Mouse (Mus musculus) heart, adult 2 months (tissue): ENCODE data around the gene Clrn3. TPM values are rescaled to one million over a fixed set of nuclear protein-coding genes. Genes with fewer than 3 reads are reported as not detected.

Experiments used
- DNase-seq, 2 experiments: peaks; one replicate each; pipeline ENCODE4 v3.0.0; 2021
- H3K27ac ChIP-seq: fragments of 200-600 bp; 2 replicates; pipeline ENCODE4 v1.8.1; 2022
- H3K27me3 ChIP-seq: fragments of 200-500 bp; 2 replicates; pipeline ENCODE4 v1.6.1; 2012; ENCODE audit warnings: mild to moderate bottlenecking, low read length, inconsistent platforms, mixed read lengths; ENCODE audit not compliant: control insufficient read depth, insufficient read depth
- H3K36me3 ChIP-seq: fragments of 200-500 bp; 2 replicates; pipeline ENCODE4 v1.6.1; 2012; ENCODE audit warnings: low read length, inconsistent platforms; ENCODE audit not compliant: control insufficient read depth, insufficient read depth
- H3K4me1 ChIP-seq: fragments of 200-500 bp; 2 replicates; pipeline ENCODE4 v1.6.1; 2011; ENCODE audit warnings: low read length; ENCODE audit not compliant: control insufficient read depth, insufficient read depth
- H3K4me3 ChIP-seq: fragments of 200-600 bp; 2 replicates; pipeline ENCODE4 v1.8.1; 2022
- H3K79me2 ChIP-seq: fragments of 200-500 bp; replicated peaks from 2 replicates; pipeline ENCODE4 v1.6.1; 2012; ENCODE audit warnings: mild to moderate bottlenecking, inconsistent platforms, low read length, moderate library complexity, mixed read lengths; ENCODE audit not compliant: control insufficient read depth, insufficient read depth
- H3K9ac ChIP-seq: fragments of 200-500 bp; 2 replicates; pipeline ENCODE4 v1.6.1; 2012; ENCODE audit warnings: low read depth, mild to moderate bottlenecking, control low read depth, inconsistent platforms, low read length, mixed read lengths
- CTCF ChIP-seq: fragments of 200-600 bp; IDR thresholded peaks from 2 replicates; pipeline ENCODE4 v1.8.1; 2022; ENCODE audit warnings: antibody characterized with exemption, mild to moderate bottlenecking, moderate library complexity
- EP300 ChIP-seq: fragments of 200-500 bp; IDR thresholded peaks from 2 replicates; pipeline ENCODE4 v1.6.1; 2011; ENCODE audit warnings: low read depth, low read length, control low read depth; ENCODE audit not compliant: insufficient read depth
- POLR2A ChIP-seq: fragments of 200-500 bp; IDR thresholded peaks from 2 replicates; pipeline ENCODE4 v1.6.1; 2011; ENCODE audit warnings: mild to moderate bottlenecking, low read depth, low read length, control low read depth; ENCODE audit not compliant: insufficient read depth
- WGBS: fragments of 180-500 bp; shearing (Covaris S2); methylation state at CpG from one replicate; pipeline ENCODE4 v1.1.7; 2018; 5-methylcytosine and 5-hydroxymethylcytosine counted together
- intact Hi-C: fragments of 180-260 bp; cut with DNase I; formaldehyde crosslinking; loops from one replicate; pipeline ENCODE4 v1.15.1; 2025
- polyA plus RNA-seq: library from polyadenylated mRNA; depleted of rRNA; stranded (reverse); fragments of >200 nt; gene quantifications from 2 replicates; pipeline ENCODE4 v1.2.3, GENCODE M21; 2012
- total RNA-seq, 2 experiments: library from RNA; stranded (reverse); gene quantifications; 2 replicates each; pipeline ENCODE4 v1.2.3; 2021

Clrn3 gene
- total and polyA plus RNA-seq, 3 experiments = not detected

DNA sequence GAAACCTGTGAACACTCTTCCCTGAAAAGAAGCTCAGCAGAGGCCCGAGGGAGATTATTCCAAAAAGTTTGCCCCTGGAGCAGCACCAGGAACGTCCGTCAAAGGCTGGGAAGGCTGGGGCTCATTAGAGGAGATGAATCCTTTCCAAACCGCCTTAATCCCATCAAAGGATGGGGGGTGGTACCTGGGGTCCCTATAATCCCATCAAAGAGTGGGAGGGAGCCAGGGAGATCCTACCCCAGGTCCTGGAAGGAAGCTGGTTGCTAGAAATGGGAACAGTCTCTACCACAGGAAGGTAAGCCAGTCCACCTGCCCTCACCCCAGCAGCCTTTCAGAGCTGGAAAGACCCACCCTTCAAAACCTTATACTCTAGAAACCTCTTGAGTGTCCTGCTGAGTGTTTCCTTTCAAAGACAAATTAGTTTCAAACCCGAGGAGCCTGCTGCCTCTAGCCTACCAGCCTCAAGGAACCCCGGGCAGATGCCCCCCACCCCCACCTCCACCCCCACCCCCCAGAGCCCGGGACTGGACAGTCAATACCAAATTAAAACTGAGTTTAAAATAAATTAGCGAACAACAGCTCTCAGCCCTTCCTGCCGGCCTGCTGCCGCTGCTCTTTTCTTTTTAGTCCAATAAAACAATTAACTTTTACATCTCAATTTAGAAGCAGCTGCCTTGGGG lies 43.2 kb downstream of the Clrn3 start:
- Histone ChIP-seq H3K27me3 (no peaks in the 10 kb centered on the region), H3K27ac (no peak overlapping the region), H3K79me2 (no peaks in the 10 kb centered on the region), H3K36me3 (no peaks in the 10 kb centered on the region), H3K4me1 (no peaks in the 10 kb centered on the region), H3K9ac (no peak overlapping the region), H3K4me3 (no peak overlapping the region)
- WGBS = 22% methylated on average over 10 of the region's 10 CpGs
- no peak for DNase-seq
- TF ChIP-seq EP300 (no peak), POLR2A (no peak)
- intact Hi-C loops = loop anchor here (10.0 kb wide), 2 partner anchors 1630 to 1680 kb away; no protein-coding TSS in a partner anchor

DNA sequence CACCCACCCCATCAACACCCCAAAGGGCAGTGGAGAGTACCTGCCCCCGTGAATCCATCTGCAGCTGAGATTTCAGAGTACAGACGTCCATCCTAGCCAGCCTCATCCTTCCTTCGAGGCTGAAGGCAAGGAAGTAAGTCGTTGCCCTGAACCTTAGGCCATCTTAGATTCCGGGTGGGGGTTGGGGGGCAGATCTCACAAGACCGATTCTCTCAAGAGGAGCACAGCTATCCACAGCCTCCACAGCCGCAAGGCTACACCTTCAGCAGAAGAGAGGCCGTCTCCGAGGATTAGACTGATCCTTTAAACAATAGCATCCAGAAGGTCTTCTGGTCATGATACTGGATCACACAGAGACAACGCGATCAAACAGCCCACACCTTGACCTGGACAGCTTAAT lies 44.1 kb downstream of the Clrn3 start:
- Histone ChIP-seq H3K4me1 (no peaks in the 10 kb centered on the region), H3K27me3 (no peaks in the 10 kb centered on the region; the same call in 1 of the 2 replicates), H3K9ac (no peak overlapping the region), H3K36me3 (no peaks in the 10 kb centered on the region), H3K27ac (no peak overlapping the region), H3K79me2 (no peaks in the 10 kb centered on the region), H3K4me3 (no peak overlapping the region)
- intact Hi-C loops = loop anchor here (10.0 kb wide), 2 partner anchors 1630 to 1680 kb away; no protein-coding TSS in a partner anchor
- WGBS = 50% methylated on average over 11 of the region's 11 CpGs
- no peak for DNase-seq
- TF ChIP-seq CTCF (no peak), EP300 (no peak), POLR2A (no peak)

DNA sequence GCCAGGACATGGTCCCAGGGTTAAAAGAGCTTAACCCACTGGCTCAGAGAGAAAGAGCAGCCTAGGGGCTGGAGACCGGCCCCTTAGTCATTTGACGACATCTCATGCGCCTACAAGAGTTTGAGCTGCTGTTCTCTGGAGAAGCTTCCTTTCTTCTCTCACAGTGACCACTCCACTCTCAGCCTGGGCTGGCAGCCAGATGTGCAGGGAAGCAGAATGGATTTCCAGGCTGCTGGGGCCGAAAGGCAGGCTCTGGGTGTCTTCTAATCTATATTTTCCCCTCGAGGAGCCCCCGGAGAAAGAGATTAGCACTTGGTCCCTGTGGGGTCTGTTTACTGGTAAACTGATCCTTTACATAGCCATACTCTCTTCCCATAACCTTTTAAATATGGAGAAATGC lies 44.7 kb downstream of the Clrn3 start:
- no peak for DNase-seq
- TF ChIP-seq POLR2A (no peak), CTCF (no peak), EP300 (no peak)
- Histone ChIP-seq H3K27me3 (no peaks in the 10 kb centered on the region; the same call in 1 of the 2 replicates), H3K27ac (no peak overlapping the region), H3K9ac (no peak overlapping the region), H3K79me2 (no peaks in the 10 kb centered on the region), H3K4me1 (no peaks in the 10 kb centered on the region), H3K36me3 (no peaks in the 10 kb centered on the region), H3K4me3 (no peak overlapping the region)
- intact Hi-C loops = loop anchor here (10.0 kb wide), 2 partner anchors 1629 to 1679 kb away; no protein-coding TSS in a partner anchor
- 36% methylated on average over 6 of the region's 6 CpGs for WGBS

DNA sequence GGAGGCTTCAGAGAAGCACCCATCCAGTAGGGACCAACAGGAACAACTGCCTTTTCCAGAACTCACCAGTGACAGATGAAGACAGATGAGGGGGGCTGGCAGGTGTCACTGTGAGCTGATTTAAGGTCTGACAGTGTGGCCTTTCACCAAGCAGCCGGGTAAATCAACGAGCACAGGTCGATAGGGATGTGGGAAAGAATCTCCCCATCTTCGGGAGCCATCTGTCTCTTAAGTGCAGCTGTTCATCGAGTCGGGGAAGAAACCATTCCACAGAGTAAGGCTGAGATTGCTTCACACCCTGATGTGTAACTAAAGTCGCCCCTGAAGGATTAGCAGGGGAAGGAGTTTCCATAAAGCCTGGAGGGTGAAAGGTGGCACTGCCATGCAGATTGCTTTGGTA lies 47.3 kb downstream of the Clrn3 start:
- 51% methylated on average over 7 of the region's 7 CpGs for WGBS
- Histone ChIP-seq H3K4me1 (no peaks in the 10 kb centered on the region), H3K9ac (no peak overlapping the region), H3K27me3 (no peaks in the 10 kb centered on the region; the same call in 1 of the 2 replicates), H3K36me3 (no peaks in the 10 kb centered on the region), H3K79me2 (no peaks in the 10 kb centered on the region), H3K27ac (no peak overlapping the region), H3K4me3 (no peak overlapping the region)
- intact Hi-C loops = loop anchor here (10.0 kb wide), 2 partner anchors 1626 to 1676 kb away; no protein-coding TSS in a partner anchor
- TF ChIP-seq EP300 = no peak
- no peak for TF ChIP-seq POLR2A
- TF ChIP-seq CTCF = no peak
- DNase-seq = no peak

DNA sequence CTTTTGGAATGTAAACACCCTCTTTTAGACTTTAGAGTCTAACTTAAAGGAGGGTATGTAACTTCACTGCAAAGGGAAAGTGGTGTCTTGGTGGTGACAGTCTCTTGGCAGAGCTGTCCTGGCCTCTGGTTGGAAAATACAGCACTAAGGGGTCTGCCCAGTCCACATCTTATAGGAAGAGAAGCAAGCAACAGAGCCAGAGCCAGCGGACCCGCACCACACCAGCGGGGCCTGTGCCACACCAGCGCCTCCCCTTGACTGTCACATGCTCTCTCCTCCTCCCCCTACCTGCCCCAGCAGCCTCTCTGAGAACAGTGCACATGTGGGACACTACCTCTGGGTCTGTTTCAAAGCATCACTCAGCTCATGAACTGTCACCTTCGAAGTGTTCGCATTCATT lies 48.5 kb downstream of the Clrn3 start:
- no peaks in the 10 kb centered on the region for H3K4me1 ChIP-seq
- no peak for TF ChIP-seq EP300
- no peak for TF ChIP-seq POLR2A
- TF ChIP-seq CTCF = no peak
- no peaks in the 10 kb centered on the region; the same call in 1 of the 2 replicates for H3K27me3 ChIP-seq
- no peaks in the 10 kb centered on the region for H3K36me3 ChIP-seq
- intact Hi-C loops = loop anchor here (10.0 kb wide), 2 partner anchors 1625 to 1675 kb away; no protein-coding TSS in a partner anchor
- H3K79me2 ChIP-seq = no peaks in the 10 kb centered on the region
- DNase-seq = no peak
- no peak overlapping the region for H3K27ac ChIP-seq
- WGBS = 70% methylated on average over 6 of the region's 6 CpGs
- H3K9ac ChIP-seq = no peak overlapping the region
- no peak overlapping the region for H3K4me3 ChIP-seq

DNA sequence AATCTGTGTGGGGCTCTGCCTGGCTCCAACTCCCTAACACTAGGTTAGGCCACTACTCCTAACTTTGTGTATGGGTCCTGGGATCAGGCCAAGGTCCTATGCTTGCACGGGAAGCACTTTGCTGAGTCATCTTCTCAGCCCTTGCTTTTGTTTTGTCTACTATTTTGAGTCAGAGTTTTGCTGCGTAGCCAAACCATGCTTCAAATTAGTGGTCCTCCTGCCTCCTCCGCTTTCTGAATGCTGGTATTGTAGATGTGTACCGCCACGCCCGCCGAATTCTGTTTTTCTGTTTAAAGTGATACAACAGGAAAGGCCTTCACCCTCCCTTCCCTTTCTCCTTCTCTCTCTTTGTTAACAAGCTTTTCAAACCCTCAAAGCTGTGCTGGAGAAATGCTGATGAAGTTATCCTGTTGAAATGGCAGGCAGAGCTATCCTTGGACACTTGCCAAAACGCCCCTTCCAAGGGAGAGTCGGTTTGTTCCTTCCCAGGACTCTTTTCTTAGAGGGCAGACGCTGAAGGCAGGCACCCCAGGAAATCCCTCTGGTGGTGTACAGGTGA lies 49.1 kb downstream of the Clrn3 start:
- Histone ChIP-seq H3K79me2 (no peaks in the 10 kb centered on the region), H3K4me1 (no peaks in the 10 kb centered on the region), H3K27me3 (no peaks in the 10 kb centered on the region; the same call in 1 of the 2 replicates), H3K9ac (no peak overlapping the region), H3K36me3 (no peaks in the 10 kb centered on the region), H3K27ac (no peak overlapping the region), H3K4me3 (no peak overlapping the region)
- intact Hi-C loops = no loop called here
- DNase-seq = no peak
- 24% methylated on average over 10 of the region's 10 CpGs for WGBS
- no peak for TF ChIP-seq CTCF
- TF ChIP-seq EP300 = no peak
